Mouse (Mus musculus) CH12.LX (cell line): ENCODE measurements around the gene Naa16. TPM values are rescaled to one million over a fixed set of nuclear protein-coding genes. Genes with fewer than 3 reads are reported as not detected.

ENCODE experiments used
- DNase-seq: peaks from one replicate; pipeline ENCODE4 v3.0.0-alpha.2; 2013; ENCODE audit errors: extremely low read depth
- H3K27ac ChIP-seq: 2 replicates; pipeline ENCODE4 v1.5.1; 2012; ENCODE audit warnings: low read depth, mild to moderate bottlenecking, control low read depth, moderate library complexity; ENCODE audit not compliant: insufficient read depth
- H3K27me3 ChIP-seq: replicated peaks from 2 replicates; pipeline ENCODE3; 2012; ENCODE audit warnings: inconsistent platforms
- H3K36me3 ChIP-seq, 2 experiments: replicated peaks in 1 of 2; 2 replicates each; pipeline versions ENCODE3 to v1.6.1; 2012; ENCODE audit warnings: inconsistent platforms in 1 of 2, low read length in 1 of 2, mild to moderate bottlenecking in 1 of 2, mixed read lengths in 1 of 2, moderate library complexity in 1 of 2; ENCODE audit not compliant: control insufficient read depth in 1 of 2, insufficient read depth in 1 of 2
- H3K4me1 ChIP-seq, 2 experiments: 2 replicates each; pipeline ENCODE4 v1.6.1; 2012; ENCODE audit warnings: inconsistent platforms in 1 of 2, moderate library complexity in 1 of 2; ENCODE audit not compliant: insufficient read depth in 2 of 2, control insufficient read depth in 1 of 2
- H3K4me2 ChIP-seq: 2 replicates; pipeline ENCODE4 v1.6.1; 2012; ENCODE audit warnings: low read depth, mild to moderate bottlenecking, control low read depth; ENCODE audit not compliant: poor library complexity, insufficient read depth, severe bottlenecking
- H3K4me3 ChIP-seq, 3 experiments: fragments of 150-350 bp in 1 of 3; sonication (generic) in 1 of 3; replicated peaks in 1 of 3; 2 replicates each; pipeline versions ENCODE3 to v1.5.1; 2011 to 2012; ENCODE audit warnings: low read depth in 2 of 3, low read length in 2 of 3, mild to moderate bottlenecking in 2 of 3, moderate library complexity in 2 of 3, control low read depth in 1 of 3, improper control_type of control experiment in 1 of 3, inconsistent platforms in 1 of 3, mixed read lengths in 1 of 3; ENCODE audit not compliant: poor library complexity in 1 of 3
- H3K79me2 ChIP-seq: replicated peaks from 2 replicates; pipeline ENCODE4 v1.6.1; 2012; ENCODE audit warnings: mild to moderate bottlenecking, moderate library complexity; ENCODE audit not compliant: control insufficient read depth, poor library complexity, insufficient read depth, severe bottlenecking; ENCODE audit errors: extremely low read depth
- H3K9ac ChIP-seq: 2 replicates; pipeline ENCODE4 v1.6.1; 2012; ENCODE audit warnings: low read depth, mild to moderate bottlenecking, control low read depth, moderate library complexity; ENCODE audit not compliant: insufficient read depth
- H3K9me3 ChIP-seq: replicated peaks from 2 replicates; pipeline ENCODE3; 2012; ENCODE audit warnings: low read length, inconsistent platforms, mixed read lengths
- CHD2 ChIP-seq: IDR thresholded peaks from 2 replicates; pipeline ENCODE4 v1.6.1; 2011; ENCODE audit warnings: low read length, improper control_type of control experiment
- CTCF ChIP-seq, 2 experiments: IDR thresholded peaks in 1 of 2; conservative IDR thresholded peaks in 1 of 2; 2 replicates each; pipeline ENCODE4 v1.5.1; 2011 to 2012; ENCODE audit warnings: low read depth in 2 of 2, low read length in 2 of 2, improper control_type of control experiment in 1 of 2, inconsistent platforms in 1 of 2, mild to moderate bottlenecking in 1 of 2, moderate library complexity in 1 of 2
- ETS1 ChIP-seq: conservative IDR thresholded peaks from 2 replicates; pipeline ENCODE4 v1.6.1; 2012; ENCODE audit warnings: low read depth, mild to moderate bottlenecking, inconsistent platforms, low read length, improper control_type of control experiment, moderate library complexity
- HCFC1 ChIP-seq: IDR thresholded peaks from 2 replicates; pipeline ENCODE4 v1.6.1; 2012; ENCODE audit warnings: low read depth, mild to moderate bottlenecking, inconsistent platforms, low read length, improper control_type of control experiment
- IRF4 ChIP-seq: IDR thresholded peaks from 2 replicates; pipeline ENCODE4 v1.6.1; 2014; ENCODE audit warnings: low read depth, mild to moderate bottlenecking, inconsistent platforms, low read length, improper control_type of control experiment
- JUN ChIP-seq: IDR thresholded peaks from 2 replicates; pipeline ENCODE4 v1.6.1; 2011; ENCODE audit warnings: low read depth, mild to moderate bottlenecking, low read length, improper control_type of control experiment, moderate library complexity; ENCODE audit not compliant: insufficient read depth
- KAT2A ChIP-seq: IDR thresholded peaks from 2 replicates; pipeline ENCODE4 v1.6.1; 2012; ENCODE audit warnings: low read length, improper control_type of control experiment, inconsistent platforms; ENCODE audit not compliant: insufficient replicate concordance
- MAFK ChIP-seq: IDR thresholded peaks from 2 replicates; pipeline ENCODE4 v1.6.1; 2011; ENCODE audit warnings: low read length, improper control_type of control experiment; ENCODE audit not compliant: insufficient replicate concordance
- MAZ ChIP-seq: IDR thresholded peaks from 2 replicates; pipeline ENCODE4 v1.6.1; 2012; ENCODE audit warnings: low read depth, mild to moderate bottlenecking, inconsistent platforms, low read length, improper control_type of control experiment, moderate library complexity
- MEF2A ChIP-seq: IDR thresholded peaks from 2 replicates; pipeline ENCODE4 v1.6.1; 2014; ENCODE audit warnings: low read depth, mild to moderate bottlenecking, inconsistent platforms, low read length, improper control_type of control experiment, borderline replicate concordance
- MXI1 ChIP-seq: IDR thresholded peaks from 2 replicates; pipeline ENCODE4 v1.6.1; 2011; ENCODE audit warnings: mild to moderate bottlenecking, low read depth, low read length, improper control_type of control experiment
- POLR2A ChIP-seq: IDR thresholded peaks from 2 replicates; pipeline ENCODE4 v1.6.1; 2011; ENCODE audit warnings: low read depth, mild to moderate bottlenecking, improper control_type of control experiment, low read length
- SIN3A ChIP-seq: IDR thresholded peaks from 2 replicates; pipeline ENCODE4 v1.6.1; 2012; ENCODE audit warnings: low read length, improper control_type of control experiment, inconsistent platforms
- SMC3 ChIP-seq: IDR thresholded peaks from 2 replicates; pipeline ENCODE4 v1.6.1; 2011; ENCODE audit warnings: low read depth, low read length, improper control_type of control experiment
- TBP ChIP-seq: conservative IDR thresholded peaks from 2 replicates; pipeline ENCODE4 v1.6.1; 2011; ENCODE audit warnings: low read depth, low read length, improper control_type of control experiment
- UBTF ChIP-seq: IDR thresholded peaks from 2 replicates; pipeline ENCODE4 v1.6.1; 2012; ENCODE audit warnings: low read depth, mild to moderate bottlenecking, inconsistent platforms, low read length, improper control_type of control experiment, moderate library complexity
- USF1 ChIP-seq: IDR thresholded peaks from 2 replicates; pipeline ENCODE4 v1.6.1; 2014; ENCODE audit warnings: low read depth, mild to moderate bottlenecking, inconsistent platforms, low read length, improper control_type of control experiment
- ZC3H11A ChIP-seq: IDR thresholded peaks from 2 replicates; pipeline ENCODE4 v1.6.1; 2012; ENCODE audit warnings: low read depth, mild to moderate bottlenecking, inconsistent platforms, low read length, improper control_type of control experiment
- ZMIZ1 ChIP-seq: IDR thresholded peaks from 2 replicates; pipeline ENCODE4 v1.6.1; 2012; ENCODE audit warnings: low read depth, mild to moderate bottlenecking, inconsistent platforms, low read length, improper control_type of control experiment
- dilution Hi-C: fragments of 300-500 bp; cut with MboI; formaldehyde crosslinking; loops from 2 replicates; pipeline ENCODE4 v1.14.3; 2020; ENCODE audit warnings: low sequenced_read_pairs; ENCODE audit not compliant: extremely low pct_unique_long_range_greater_than_20kb, extremely low pct_ligation_motif_present
- in situ Hi-C: fragments of 300-500 bp; cut with MboI; formaldehyde crosslinking; loops from 3 replicates; pipeline ENCODE4 v1.14.3; 2019; ENCODE audit warnings: low sequenced_read_pairs, low pct_ligation_motif_present, low pct_unique_long_range_greater_than_20kb, mixed read lengths
- polyA plus RNA-seq: library from polyadenylated mRNA; unstranded; fragments of >175 nt; gene quantifications from 2 replicates; pipeline ENCODE4 v1.2.1, GENCODE M21; 2012; ENCODE audit warnings: low read depth; ENCODE audit not compliant: insufficient read length
- total RNA-seq, 2 experiments: library from RNA; depleted of rRNA; stranded (reverse); fragments of 300-350 nt in 1 of 2; fragments of >200 nt in 1 of 2; gene quantifications; 2 replicates each; pipeline ENCODE4 v1.2.3; 2012 to 2014

Naa16 gene
- total and polyA plus RNA-seq, 3 experiments: 16.4 to 60.0 (median 42.6) TPM

- TF ChIP-seq MEF2A: no peak
Observed at GRCm38 (mm10) chr14:79288280-79288679, 102.3 kb downstream of the Naa16 start (continued).

DNA sequence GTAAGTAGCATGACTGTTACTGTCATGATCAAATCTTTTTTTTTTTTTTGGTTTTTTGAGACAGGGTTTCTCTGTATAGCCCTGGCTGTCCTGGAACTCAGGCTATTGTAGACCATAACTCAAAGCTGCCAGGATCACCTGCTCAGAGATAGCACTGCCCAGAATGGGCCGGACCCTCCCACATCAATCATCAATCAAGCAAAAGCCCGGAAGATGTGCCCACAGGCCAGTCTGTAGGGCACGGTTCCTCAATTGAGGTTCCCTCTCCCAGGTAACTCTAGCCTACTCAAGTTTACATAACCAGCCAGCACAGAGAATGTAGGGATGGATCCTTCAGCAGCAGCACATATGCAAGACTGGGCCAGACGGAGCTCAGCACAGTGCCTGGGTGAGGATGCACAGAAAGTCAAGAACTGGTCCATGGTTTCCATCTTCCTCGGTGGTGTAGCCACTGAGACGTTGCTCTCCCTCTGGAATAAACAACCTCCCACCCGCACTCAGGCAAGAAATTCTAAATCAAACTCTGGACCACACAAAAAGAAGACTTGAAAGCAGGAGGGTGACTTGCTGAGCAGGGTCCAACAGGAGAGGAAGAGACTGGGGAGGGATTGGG lies 103.2 kb downstream of the Naa16 start:
- Histone ChIP-seq H3K79me2 (no peaks in the 10 kb centered on the region), H3K9me3 (no peaks in the 10 kb centered on the region), H3K4me2 (no peak overlapping the region), H3K4me3 (no peak overlapping the region), H3K27ac (no peak overlapping the region), H3K4me1 (peaks cover 10 to 15% of the 10 kb centered on the region in 2 experiments; a peak in 3 of 4 replicates), H3K9ac (no peak overlapping the region), H3K36me3 (no peaks in the 10 kb centered on the region), H3K27me3 (no peaks in the 10 kb centered on the region)
- DNase-seq: no peak
- dilution Hi-C loops (no loop called here), in situ Hi-C loops (no loop called here)
- no peak for TF ChIP-seq POLR2A

- Histone ChIP-seq H3K27me3 (no peaks in the 10 kb centered on the region), H3K27ac (no peak overlapping the region)
- TF ChIP-seq HCFC1: no peak
- TF ChIP-seq UBTF: no peak
- TF ChIP-seq JUN: no peak
- TF ChIP-seq MAZ: no peak
- no peak for TF ChIP-seq SIN3A
- no peak for TF ChIP-seq TBP
- no peak for TF ChIP-seq IRF4
- TF ChIP-seq CHD2: no peak
- no peak for TF ChIP-seq MXI1
- TF ChIP-seq ZC3H11A: no peak
- no peak for TF ChIP-seq ZMIZ1
- TF ChIP-seq SMC3: no peak
- TF ChIP-seq CTCF (conservative IDR thresholded peaks at IDR 0.05 in 1 of 2, IDR thresholded peaks at IDR 0.05 in 1 of 2; ENCODE audit: low read depth in 2 of 2, low read length in 2 of 2): no peak
- no peak for TF ChIP-seq USF1
- no peak for TF ChIP-seq MAFK
- no peak for TF ChIP-seq KAT2A
- TF ChIP-seq ETS1: no peak
- TF ChIP-seq, all 38 proteins: peak for 0
- no peaks in the 10 kb centered on the region for H3K36me3 ChIP-seq
- in situ Hi-C loops: no loop called here
- no peak overlapping the region for H3K9ac ChIP-seq
- H3K4me2 ChIP-seq: no peak overlapping the region
- dilution Hi-C loops: no loop called here
- H3K4me1 ChIP-seq: peaks cover 11% of the 10 kb centered on the region in 2 experiments; a peak in 3 of 4 replicates
- no peaks in the 10 kb centered on the region for H3K79me2 ChIP-seq
- DNase-seq: no peak
- H3K9me3 ChIP-seq: no peaks in the 10 kb centered on the region
- H3K4me3 ChIP-seq: no peak overlapping the region
Observed at GRCm38 (mm10) chr14:79285549-79285948, 105.0 kb downstream of the Naa16 start.
